Mouse (Mus musculus): ENCODE results near the gene Celsr3.

Gene Celsr3

GRCm38 (mm10) chr9:108806831-108807230, 19.3 kb upstream of the Celsr3 start:
- in situ Hi-C loops (cut with MboI, MseI): no loop called here

GRCm38 (mm10) chr9:108807674-108808073, 18.4 kb upstream of the Celsr3 start:
- in situ Hi-C loops (cut with MboI, MseI): no loop called here

- in situ Hi-C loops (cut with MboI, MseI): no loop called here
These were observed 17.9 kb upstream of the Celsr3 start, which contains the start of gene Nckipsd for GRCm38 (mm10) chr9:108808163-108808665. Gene Nckipsd, plus strand, starts transcription at chr9:108808368.

- in situ Hi-C loops (cut with MboI, MseI): no loop called here
These were observed 16.9 kb upstream of the Celsr3 start for GRCm38 (mm10) chr9:108809188-108809587.

- in situ Hi-C loops (cut with MboI, MseI): no loop called here
These were observed 16.4 kb upstream of the Celsr3 start for GRCm38 (mm10) chr9:108809723-108810122.

GRCm38 (mm10) chr9:108810516-108810915, 15.6 kb upstream of the Celsr3 start:
- in situ Hi-C loops (cut with MboI, MseI): no loop called here

GRCm38 (mm10) chr9:108815557-108815956, 10.6 kb upstream of the Celsr3 start:
- in situ Hi-C loops (cut with MboI, MseI): no loop called here

GRCm38 (mm10) chr9:108819495-108819894, 6.6 kb upstream of the Celsr3 start:
- in situ Hi-C loops (cut with MboI, MseI): no loop called here

- in situ Hi-C loops (cut with MboI, MseI): no loop called here
These were observed 6.0 kb upstream of the Celsr3 start for GRCm38 (mm10) chr9:108820077-108820476.

GRCm38 (mm10) chr9:108824144-108824685, 1.9 kb upstream of the Celsr3 start:
- in situ Hi-C loops (cut with MboI, MseI): no loop called here

- in situ Hi-C loops (cut with MboI, MseI): no loop called here
These were observed 1.2 kb upstream of the Celsr3 start for GRCm38 (mm10) chr9:108824755-108825413.

GRCm38 (mm10) chr9:108826700-108827340, 700 bp downstream of the Celsr3 start:
- in situ Hi-C loops (cut with MboI, MseI): no loop called here

- in situ Hi-C loops (cut with MboI, MseI): no loop called here
These were observed 1.3 kb downstream of the Celsr3 start for GRCm38 (mm10) chr9:108827454-108827853.

GRCm38 (mm10) chr9:108827906-108828305, 1.8 kb downstream of the Celsr3 start:
- in situ Hi-C loops (cut with MboI, MseI): no loop called here

- in situ Hi-C loops (cut with MboI, MseI): no loop called here
These were observed 5.5 kb downstream of the Celsr3 start for GRCm38 (mm10) chr9:108831637-108832036.

- in situ Hi-C loops (cut with MboI, MseI): no loop called here
These were observed 6.4 kb downstream of the Celsr3 start for GRCm38 (mm10) chr9:108832390-108833108.

- in situ Hi-C loops (cut with MboI, MseI): loop anchor here (10.0 kb wide), 2 partner anchors 382 to 1012 kb away; no protein-coding TSS in a partner anchor
These were observed 16.9 kb downstream of the Celsr3 start for GRCm38 (mm10) chr9:108842989-108843388.

GRCm38 (mm10) chr9:108845390-108845789, 19.3 kb downstream of the Celsr3 start:
- in situ Hi-C loops (cut with MboI, MseI): loop anchor here (10.0 kb wide), 2 partner anchors 379 to 1009 kb away; no protein-coding TSS in a partner anchor

GRCm38 (mm10) chr9:108847374-108847773, 21.3 kb downstream of the Celsr3 start:
- in situ Hi-C loops (cut with MboI, MseI): loop anchor here (10.0 kb wide), 2 partner anchors 377 to 1007 kb away; no protein-coding TSS in a partner anchor

GRCm38 (mm10) chr9:108848419-108848818, 22.3 kb downstream of the Celsr3 start:
- in situ Hi-C loops (cut with MboI, MseI): loop anchor here (10.0 kb wide), 2 partner anchors 376 to 1006 kb away; no protein-coding TSS in a partner anchor

GRCm38 (mm10) chr9:108852976-108853375, 26.9 kb downstream of the Celsr3 start, which contains the start of gene Slc26a6:
Gene Slc26a6, plus strand, starts transcription at chr9:108853283.
- in situ Hi-C loops (cut with MboI, MseI): loop anchor here (10.0 kb wide), 1 partner anchor 242 kb away; the partner anchor contains the start of gene Plxnb1
